Mouse (Mus musculus): ENCODE measurements around the gene Gm13289.
"Not testable (repeated sequence)": the region's sequence is repeated elsewhere in the genome, so short reads cannot be mapped to it uniquely, and the experiment has no call there.

Gm13289 gene

GRCm38 (mm10) chr4:88776622-88777021 is at the start of gene Gm13289:
Gene Gm13289, plus strand, starts transcription at chr4:88776922.
- DNase-seq: not testable (repeated sequence)

- no peak for DNase-seq
These were observed 49.4 kb upstream of the Gm13289 start for GRCm38 (mm10) chr4:88727324-88727723.

- peak; percentile 55 for DNase-seq
These were observed 38.2 kb upstream of the Gm13289 start for GRCm38 (mm10) chr4:88738480-88738879.

GRCm38 (mm10) chr4:88739036-88739435 is 37.7 kb upstream of the Gm13289 start:
- no peak for DNase-seq

GRCm38 (mm10) chr4:88741426-88741825 is 35.3 kb upstream of the Gm13289 start:
- no peak for DNase-seq

- no peak for DNase-seq
These were observed 33.9 kb upstream of the Gm13289 start for GRCm38 (mm10) chr4:88742771-88743371.

- no peak for DNase-seq
These were observed 32.5 kb upstream of the Gm13289 start for GRCm38 (mm10) chr4:88744207-88744606.

- DNase-seq: no peak
These were observed 26.8 kb upstream of the Gm13289 start for GRCm38 (mm10) chr4:88749926-88750325.

- peak; percentile 79 for DNase-seq
These were observed 21.8 kb upstream of the Gm13289 start, which contains the start of gene Gm13271 for GRCm38 (mm10) chr4:88754818-88755340. Gene Gm13271, plus strand, starts transcription at chr4:88754868.

- not testable (repeated sequence) for DNase-seq
These were observed 19.9 kb upstream of the Gm13289 start for GRCm38 (mm10) chr4:88756581-88757513.

GRCm38 (mm10) chr4:88757628-88758031 is 19.1 kb upstream of the Gm13289 start:
- DNase-seq: peak; percentile 94

GRCm38 (mm10) chr4:88758751-88759150 is 18.0 kb upstream of the Gm13289 start:
- peak; percentile 23 for DNase-seq

GRCm38 (mm10) chr4:88759610-88760268 is 17.0 kb upstream of the Gm13289 start, which contains the start of gene Gm13283:
Gene Gm13283, plus strand, starts transcription at chr4:88760119.
- peak; percentile 37 for DNase-seq

GRCm38 (mm10) chr4:88760431-88760830 is 16.3 kb upstream of the Gm13289 start:
- peak; percentile 87 for DNase-seq

- DNase-seq: peak; percentile 69
These were observed 14.9 kb upstream of the Gm13289 start for GRCm38 (mm10) chr4:88761776-88762175.

- DNase-seq: peak; percentile 31
These were observed 14.4 kb upstream of the Gm13289 start for GRCm38 (mm10) chr4:88762341-88762740.

GRCm38 (mm10) chr4:88763384-88764018 is 13.2 kb upstream of the Gm13289 start:
- DNase-seq: peak; percentile 82

- not testable (repeated sequence) for DNase-seq
These were observed 3.2 kb upstream of the Gm13289 start, which contains the start of gene Gm13290 for GRCm38 (mm10) chr4:88773534-88773933. Gene Gm13290, plus strand, starts transcription at chr4:88773834.

- DNase-seq: not testable (repeated sequence)
These were observed 2.8 kb downstream of the Gm13289 start, which contains the start of gene Gm13272 for GRCm38 (mm10) chr4:88779550-88779949. Gene Gm13272, plus strand, starts transcription at chr4:88779850.

GRCm38 (mm10) chr4:88780320-88780719 is 3.6 kb downstream of the Gm13289 start:
- peak; percentile 8 for DNase-seq

GRCm38 (mm10) chr4:88781831-88782230 is 5.1 kb downstream of the Gm13289 start, which contains the start of gene Ifnz:
Gene Ifnz, plus strand, starts transcription at chr4:88782131.
- not testable (repeated sequence) for DNase-seq

- DNase-seq: peak; percentile 35
These were observed 5.6 kb downstream of the Gm13289 start for GRCm38 (mm10) chr4:88782335-88782734.

All from kidney, adult 11 months (tissue).